Mouse (Mus musculus): Measurements from ENCODE around the gene Rnpepl1.

DNA sequence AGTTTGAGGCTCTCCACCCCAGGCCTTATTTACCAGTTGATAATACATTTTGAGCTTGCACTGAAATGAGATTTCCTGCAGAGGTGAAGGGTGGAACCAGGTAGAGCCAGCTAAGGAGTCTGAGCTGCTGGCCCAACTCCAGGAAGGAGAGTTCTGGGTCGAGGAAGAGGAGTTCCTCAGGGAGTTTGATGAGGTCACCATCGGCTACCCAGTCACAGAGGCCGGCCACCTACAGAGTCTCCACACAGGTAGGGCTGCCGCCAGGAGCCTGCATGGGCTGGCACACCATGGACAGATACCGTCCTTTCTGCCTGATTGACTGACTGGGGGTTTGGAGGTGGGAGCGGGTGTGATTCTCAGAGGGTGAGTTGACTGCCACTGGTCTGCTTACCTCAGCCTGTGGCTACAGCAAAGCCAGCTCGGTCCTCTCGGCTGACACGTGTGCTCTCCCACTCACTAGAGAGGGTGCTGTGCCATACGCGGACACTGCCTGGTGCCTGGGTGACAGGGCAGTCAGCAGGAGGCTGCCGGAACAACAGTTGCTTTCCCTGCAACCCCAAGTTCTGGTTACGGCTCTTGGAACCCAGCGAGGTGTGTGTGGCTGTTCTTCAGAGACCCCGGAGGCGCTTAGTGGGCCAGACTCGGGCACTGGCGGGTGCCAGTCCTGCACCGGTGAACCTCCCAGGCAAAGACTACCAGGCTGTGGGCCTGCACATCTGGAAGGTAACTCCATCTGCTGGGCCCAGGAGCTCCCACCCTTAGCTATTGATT is 32.8 kb downstream of the Rnpepl1 start:
- no peak for TF ChIP-seq CTCF (IDR thresholded peaks at IDR 0.05; ENCODE audit: borderline replicate concordance, insufficient read depth, low read length)
- no peak for TF ChIP-seq POLR2A (IDR thresholded peaks at IDR 0.05; ENCODE audit: low read depth, low read length)
